Mouse (Mus musculus) pancreas, adult 10 weeks (tissue): Measurements from ENCODE around the gene 4930550L24Rik. TPM values are rescaled to one million over a fixed set of nuclear protein-coding genes. Genes with fewer than 3 reads are reported as not detected.

ENCODE experiments used
- polyA plus RNA-seq: library from polyadenylated mRNA; stranded (reverse); fragments of 350-450 nt; fragmentation: Illumina TruSeq; extraction: RNeasy Lipid Tissue Mini Kit (QIAGEN cat#74804); gene quantifications from one replicate; pipeline ENCODE4 v1.2.3, GENCODE M21; 2015; ENCODE audit warnings: low read depth, low replicate concordance; ENCODE audit not compliant: insufficient read depth

4930550L24Rik gene
- not detected for polyA plus RNA-seq

DNA sequence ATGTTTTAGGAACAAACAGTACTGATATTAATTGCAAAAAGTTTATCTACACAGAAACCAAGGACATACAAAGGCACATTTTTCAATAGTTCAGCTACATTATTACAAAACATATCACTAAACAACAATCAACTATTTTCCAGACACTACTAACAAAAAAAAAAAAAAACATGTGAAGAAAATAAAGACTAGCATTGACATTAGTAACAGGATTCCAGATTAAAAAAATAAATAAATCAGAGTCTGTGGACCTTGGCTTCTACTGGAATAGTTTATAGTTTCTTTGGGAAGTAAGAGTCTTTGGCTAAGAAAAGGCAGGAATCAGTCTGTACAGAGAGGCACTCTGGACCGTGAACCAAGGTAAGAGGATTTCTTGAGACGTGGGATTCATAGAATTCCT, at the start of gene 4930550L24Rik:
Gene 4930550L24Rik, plus strand, starts transcription at position 301 of the 400 bp plus-strand sequence.

